In the genomic region with DNA sequence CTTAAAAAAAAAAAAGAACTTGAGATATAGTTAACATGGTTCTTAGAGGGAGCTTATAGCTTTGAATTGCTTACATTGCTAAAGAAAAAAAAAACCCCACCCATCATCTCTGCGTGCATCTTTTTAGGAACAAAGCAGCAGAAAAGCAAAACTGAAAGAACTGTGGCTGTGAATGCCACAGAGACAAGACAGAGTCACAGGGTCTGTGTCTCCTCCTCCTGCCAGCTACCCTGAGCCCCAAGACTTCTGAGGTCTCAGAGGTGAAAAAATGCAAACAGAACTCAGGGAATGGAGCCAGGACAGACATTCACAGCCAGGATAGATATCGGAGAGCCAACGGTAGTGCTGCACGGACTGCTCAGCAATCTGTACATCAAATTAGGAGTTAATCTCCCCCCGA, we compare ENCODE assay signal across 11 mouse cellular contexts. TPM values are rescaled to one million over a fixed set of nuclear protein-coding genes. Genes with fewer than 3 reads are reported as not detected.
DNase-seq lines count a peak whose midpoint lies in the region; ATAC-seq lines count a peak whose summit lies in the region.
"Had no signal": no experiment of that assay in that cellular context is flagged by ENCODE, and none has a peak within 500 bp of the region (broad histone marks: within the 10 kb centered on the region; RNA-seq: fewer than 3 reads in every experiment).

No protein-coding gene starts in this region.

- peak; percentile 93 for DNase-seq in heart, adult 11 months
- DNase-seq in heart, postnatal 36 days, result no peak
- DNase-seq in CD4-positive, CD25-positive, alpha-beta regulatory T cell, adult 2 months (ENCODE audit: low read depth, low spot score), result peak; percentile 71
- no peak for DNase-seq in frontal cortex, adult 2 months (ENCODE audit: extremely low spot score in 1 of 2, low spot score in 1 of 2)
- DNase-seq in retina, embryonic 14.5 days (ENCODE audit: low spot score), result no peak
- DNase-seq: cerebellum, adult 11 months; kidney, postnatal 36 days had no signal

- no peak overlapping the region for H3K4me3 ChIP-seq in midbrain, embryonic 13.5 days (replicated peaks)
- H3K4me3 ChIP-seq: midbrain, embryonic 15.5 days had no signal

- H3K9me3 ChIP-seq in midbrain, embryonic 13.5 days, result no peaks in the 10 kb centered on the region
- H3K9me3 ChIP-seq: midbrain, embryonic 15.5 days had no signal

- no peak overlapping the region for H3K9ac ChIP-seq in midbrain, embryonic 13.5 days (replicated peaks)
- H3K9ac ChIP-seq: midbrain, embryonic 15.5 days had no signal

- H3K36me3 ChIP-seq in midbrain, embryonic 13.5 days, result no peaks in the 10 kb centered on the region
- H3K36me3 ChIP-seq: midbrain, embryonic 15.5 days had no signal

- no peak overlapping the region for H3K4me2 ChIP-seq in midbrain, embryonic 13.5 days (replicated peaks)
- H3K4me2 ChIP-seq: midbrain, embryonic 15.5 days had no signal

- peak; percentile 19; the same call in 1 of the 2 replicates for ATAC-seq in common myeloid progenitor, adult 5-6 weeks (replicated peaks; ENCODE audit: low read depth, poor library complexity, severe bottlenecking)
- ATAC-seq in megakaryocyte, adult 5-6 weeks (ENCODE audit: poor library complexity, severe bottlenecking), result peak; percentile 44
- no peak for ATAC-seq in midbrain, embryonic 13.5 days
- ATAC-seq: midbrain, embryonic 15.5 days had no signal

- H3K27me3 ChIP-seq in midbrain, embryonic 13.5 days, result no peaks in the 10 kb centered on the region
- H3K27me3 ChIP-seq: midbrain, embryonic 15.5 days had no signal

- 80% methylated on average over 5 of the region's 5 CpGs for WGBS in midbrain, embryonic 13.5 days

- intact Hi-C loops in heart, postnatal 36 days (cut with DNase I), result loop anchor here (2.0 kb wide), 1 partner anchor 63 kb away; a partner anchor contains a TSS

- H3K27ac ChIP-seq in midbrain, embryonic 13.5 days, result no peak overlapping the region
- H3K27ac ChIP-seq: midbrain, embryonic 15.5 days had no signal

- H3K4me1 ChIP-seq in midbrain, embryonic 13.5 days (replicated peaks), result no peaks in the 10 kb centered on the region
- H3K4me1 ChIP-seq: midbrain, embryonic 15.5 days had no signal

RNA-seq across cellular contexts. Expression of a gene that starts 48.0 kb away (rescaled TPM):
- total RNA-seq in heart, postnatal 36 days (2021), result 10 to 100 TPM; 29.5 to 30.3 TPM
- total RNA-seq in common myeloid progenitor, adult 5-6 weeks (2017), result 35.5 and 49.2 TPM in 2 replicates
- total RNA-seq in megakaryocyte, adult 5-6 weeks (2015), result 84.0 and 91.7 TPM in 2 replicates
- 40.2 and 48.4 TPM in 2 replicates for total RNA-seq in megakaryocyte, adult 5-6 weeks (2017)
- polyA plus RNA-seq in frontal cortex, adult 2 months (2012; rRNA removed), result 74.5 and 79.0 TPM in 2 replicates
- polyA plus RNA-seq in midbrain, embryonic 13.5 days (2015; fragmentation: Nextera tagmentation; extraction: Ambion mirVana), result 127 and 131 TPM in 2 replicates

RNA-seq across cellular contexts. Expression of a gene that starts 48.0 kb away (rescaled TPM):
- 100 to 1,000 TPM in 1 of 2 experiments, 10 to 100 TPM in 1; 88.1 to 111 TPM for total RNA-seq in heart, postnatal 36 days (2021)
- 71.1 and 86.2 TPM in 2 replicates for total RNA-seq in common myeloid progenitor, adult 5-6 weeks (2017)
- 56.4 and 65.4 TPM in 2 replicates for total RNA-seq in megakaryocyte, adult 5-6 weeks (2015)
- 50.8 and 54.5 TPM in 2 replicates for total RNA-seq in megakaryocyte, adult 5-6 weeks (2017)
- polyA plus RNA-seq in frontal cortex, adult 2 months (2012; rRNA removed), result 74.3 and 78.6 TPM in 2 replicates
- 52.8 and 54.4 TPM in 2 replicates for polyA plus RNA-seq in midbrain, embryonic 13.5 days (2015; fragmentation: Nextera tagmentation; extraction: Ambion mirVana)

Comparison
In these comparisons a context has a peak if more than half of its experiments do, and no peak if none do; other contexts are left out.
1. DNase-seq: peak in heart, adult 11 months (single experiment) and CD4-positive, CD25-positive, alpha-beta regulatory T cell, adult 2 months (single experiment); none in heart, postnatal 36 days (0 of 2), frontal cortex, adult 2 months (0 of 2) and retina, embryonic 14.5 days (single experiment).